Comparison of ENCODE assay signal across 23 mouse cellular contexts in the genomic region with DNA sequence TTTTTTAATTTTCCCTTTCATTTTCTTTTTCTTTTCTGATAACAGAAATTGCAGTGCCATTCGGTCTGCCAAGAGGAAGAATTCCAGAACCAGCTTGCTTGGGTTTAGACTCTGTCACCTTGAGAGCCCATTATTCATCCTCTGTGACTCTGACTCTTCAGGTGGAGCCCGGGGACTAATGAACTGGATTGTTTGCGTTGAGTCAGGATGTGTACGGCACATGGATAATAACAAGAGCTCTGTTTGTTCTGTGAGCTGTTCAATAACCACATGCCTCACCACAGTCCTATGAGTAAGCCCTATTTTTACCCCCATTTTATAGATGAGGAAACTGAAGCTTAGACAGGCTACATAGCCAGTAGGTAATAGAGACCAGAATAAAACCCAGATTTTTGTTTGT. TPM values are rescaled to one million over a fixed set of nuclear protein-coding genes. Genes with fewer than 3 reads are reported as not detected.
DNase-seq lines count a peak whose midpoint lies in the region; ATAC-seq and TF ChIP-seq lines count a peak whose summit lies in the region.
"Had no signal": no experiment of that assay in that cellular context is flagged by ENCODE, and none has a peak within 500 bp of the region (broad histone marks: within the 10 kb centered on the region; RNA-seq: fewer than 3 reads in every experiment).

No protein-coding gene starts in this region.

- H3K36me3 ChIP-seq in midbrain, embryonic 14.5 days (ENCODE audit: control insufficient read depth, insufficient read depth, low read length) = no peaks in the 10 kb centered on the region
- H3K36me3 ChIP-seq: embryonic facial prominence, embryonic 15.5 days; limb, embryonic 10.5 days; liver, embryonic 13.5 days; midbrain, embryonic 12.5 days; neural tube, embryonic 12.5 days had no signal

- ATAC-seq in Patski = peak; percentile 24
- ATAC-seq in midbrain, embryonic 14.5 days (ENCODE audit: low FRiP score, low TSS enrichment) = no peak
- ATAC-seq: CD4-positive, CD25-positive, alpha-beta regulatory T cell, adult 4 months; forebrain, embryonic 13.5 days; hindbrain, embryonic 16.5 days had no signal

- peak; percentile 2 for DNase-seq in urinary bladder, postnatal 25 days (ENCODE audit: low spot score)
- DNase-seq in urinary bladder, postnatal 10 days (ENCODE audit: low spot score) = no peak
- DNase-seq in Patski (ENCODE audit: low read depth, low spot score) = peak; percentile 17
- peak; percentile 90 for DNase-seq in large intestine, adult 2 months (ENCODE audit: low read depth, low spot score)
- DNase-seq in gastrocnemius, adult 8-10 months (ENCODE audit: low spot score in 2 of 2) = no peak
- no peak for DNase-seq in midbrain, embryonic 14.5 days
- DNase-seq in natural killer cell, adult 2 months (ENCODE audit: low spot score in 2 of 2) = no peak
- DNase-seq: cerebellum, adult 2 months; gastrocnemius, postnatal 10 days; kidney, postnatal 10 days; liver, embryonic 13.5 days; lung, embryonic 14.5 days; retina, postnatal 1 day; right cerebral cortex, postnatal 25 days; thymus, postnatal 25 days had no signal

- no peak overlapping the region for H3K27ac ChIP-seq in midbrain, embryonic 14.5 days (replicated peaks; ENCODE audit: low read depth, low read length)
- H3K27ac ChIP-seq: embryonic facial prominence, embryonic 15.5 days; forebrain, embryonic 13.5 days; limb, embryonic 10.5 days; liver, embryonic 13.5 days; midbrain, embryonic 12.5 days; neural tube, embryonic 12.5 days had no signal

- WGBS in large intestine, adult 2 months = 14% methylated on average over 4 of the region's 4 CpGs
- 89% methylated on average over 4 of the region's 4 CpGs for WGBS in midbrain, embryonic 14.5 days

- no peak overlapping the region for H3K9ac ChIP-seq in midbrain, embryonic 14.5 days (replicated peaks; ENCODE audit: low read length)
- H3K9ac ChIP-seq: embryonic facial prominence, embryonic 15.5 days; forebrain, embryonic 13.5 days; liver, embryonic 13.5 days; lung, embryonic 14.5 days; midbrain, embryonic 12.5 days; neural tube, embryonic 12.5 days had no signal

- no peaks in the 10 kb centered on the region for H3K9me3 ChIP-seq in midbrain, embryonic 14.5 days (ENCODE audit: control insufficient read depth, low read length)
- H3K9me3 ChIP-seq: embryonic facial prominence, embryonic 15.5 days; forebrain, embryonic 13.5 days had no signal

- no peak overlapping the region for H3K4me3 ChIP-seq in midbrain, embryonic 14.5 days (replicated peaks; ENCODE audit: low read depth, low read length)
- H3K4me3 ChIP-seq: embryonic facial prominence, embryonic 15.5 days; forebrain, embryonic 13.5 days; limb, embryonic 10.5 days; liver, embryonic 13.5 days; midbrain, embryonic 12.5 days; neural tube, embryonic 12.5 days had no signal

- no peaks in the 10 kb centered on the region for H3K27me3 ChIP-seq in Patski
- H3K27me3 ChIP-seq in midbrain, embryonic 14.5 days (ENCODE audit: control insufficient read depth, insufficient read depth, low read length) = no peaks in the 10 kb centered on the region
- H3K27me3 ChIP-seq: embryonic facial prominence, embryonic 15.5 days; forebrain, embryonic 13.5 days; liver, embryonic 13.5 days; midbrain, embryonic 12.5 days; neural tube, embryonic 12.5 days had no signal

- POLR2A ChIA-PET in Patski (lab: Charles Lee) = interaction anchor here (1.1 kb wide), 1 partner anchor 29 kb away, joined by 3 read pairs; no protein-coding TSS in a partner anchor

- H3K4me1 ChIP-seq in midbrain, embryonic 14.5 days (ENCODE audit: control insufficient read depth, insufficient read depth, low read length) = no peaks in the 10 kb centered on the region
- H3K4me1 ChIP-seq: embryonic facial prominence, embryonic 15.5 days; forebrain, embryonic 13.5 days; limb, embryonic 10.5 days; liver, embryonic 13.5 days; midbrain, embryonic 12.5 days; neural tube, embryonic 12.5 days had no signal

- TF ChIP-seq CTCF in Patski (IDR thresholded peaks at IDR 0.05) = no peak

- in situ Hi-C loops in Patski (cut with MboI; ENCODE audit: low pct_unique_long_range_greater_than_20kb) = no loop called here

- CTCF ChIA-PET in Patski (lab: Charles Lee) = interaction anchor here (1.5 kb wide), 1 partner anchor 25 kb away, joined by 5 read pairs; no protein-coding TSS in a partner anchor

- H3K4me2 ChIP-seq in midbrain, embryonic 14.5 days (ENCODE audit: low read length) = no peak overlapping the region
- H3K4me2 ChIP-seq: embryonic facial prominence, embryonic 15.5 days; forebrain, embryonic 13.5 days; heart, embryonic 11.5 days; liver, embryonic 13.5 days; lung, embryonic 14.5 days; midbrain, embryonic 12.5 days; neural tube, embryonic 12.5 days had no signal

RNA-seq across cellular contexts. Expression of a gene that starts 29.7 kb away (rescaled TPM):
- 53.8 TPM for polyA plus RNA-seq in Patski (2021)
- 24.1 and 46.5 TPM in 2 replicates for polyA plus RNA-seq in large intestine, adult 2 months (2012; rRNA removed)
- total RNA-seq in gastrocnemius, adult 8-10 months (2022) = 10 to 100 TPM; 10.1 to 13.5 (median 12.2) TPM
- 81.7 and 108 TPM in 2 replicates for polyA plus RNA-seq in midbrain, embryonic 14.5 days (2014; fragmentation: Nextera tagmentation; extraction: Ambion mirVana)

Comparison
In these comparisons a context has a peak if more than half of its experiments do, and no peak if none do; other contexts are left out.
1. DNase-seq: peak in urinary bladder, postnatal 25 days (single experiment), Patski (single experiment) and large intestine, adult 2 months (single experiment); none in urinary bladder, postnatal 10 days (single experiment), gastrocnemius, adult 8-10 months (0 of 2), midbrain, embryonic 14.5 days (single experiment) and natural killer cell, adult 2 months (0 of 2).